Mouse (Mus musculus) liver, embryonic 16.5 days (tissue): ENCODE results near the gene Lrp1. TPM values are rescaled to one million over a fixed set of nuclear protein-coding genes. Genes with fewer than 3 reads are reported as not detected.

Experiments used
- ATAC-seq: fragments of 200-750 bp; cut with Nextera tagmentation; 2 replicates; pipeline ENCODE4 v1.8.0; 2017; ENCODE audit warnings: low read depth, mild to moderate bottlenecking, moderate number of reproducible peaks, moderate library complexity
- H3K27ac ChIP-seq: fragments of 300-500 bp; sonication (generic); 2 replicates; pipeline ENCODE4 v1.5.1; 2014; ENCODE audit warnings: mild to moderate bottlenecking, low read length
- H3K27me3 ChIP-seq: fragments of 300-500 bp; sonication (generic); 2 replicates; pipeline ENCODE4 v1.6.1; 2014; ENCODE audit warnings: low read depth, low read length, mixed read lengths; ENCODE audit not compliant: control insufficient read depth, insufficient read depth
- H3K36me3 ChIP-seq: fragments of 300-500 bp; sonication (generic); 2 replicates; pipeline ENCODE4 v1.6.1; 2014; ENCODE audit warnings: mild to moderate bottlenecking; ENCODE audit not compliant: control insufficient read depth, insufficient read depth
- H3K4me1 ChIP-seq: fragments of 300-500 bp; sonication (generic); 2 replicates; pipeline ENCODE4 v1.6.1; 2014; ENCODE audit warnings: low read depth, low read length, mixed read lengths; ENCODE audit not compliant: control insufficient read depth
- H3K4me2 ChIP-seq: fragments of 300-500 bp; sonication (generic); 2 replicates; pipeline ENCODE4 v1.6.1; 2014; ENCODE audit warnings: low read depth, low read length, mixed read lengths
- H3K4me3 ChIP-seq: fragments of 300-500 bp; sonication (generic); 2 replicates; pipeline ENCODE4 v1.5.1; 2014; ENCODE audit warnings: low read depth, mild to moderate bottlenecking, low read length
- H3K9ac ChIP-seq: fragments of 300-500 bp; sonication (generic); 2 replicates; pipeline ENCODE4 v1.6.1; 2014; ENCODE audit warnings: low read depth, low read length
- H3K9me3 ChIP-seq: fragments of 300-500 bp; sonication (generic); replicated peaks from 2 replicates; pipeline ENCODE4 v1.6.1; 2016; ENCODE audit warnings: low read length; ENCODE audit not compliant: control insufficient read depth
- WGBS: fragments of 180-500 bp; shearing (Covaris S2); extraction: QIAGEN DNeasy Blood & Tissue Kit; methylation state at CpG from one replicate; pipeline ENCODE4 v1.1.7; 2014; ENCODE audit not compliant: insufficient replicate concordance; 5-methylcytosine and 5-hydroxymethylcytosine counted together
- polyA plus RNA-seq: library from polyadenylated mRNA; unstranded; fragments of >200 nt; fragmentation: Nextera tagmentation; extraction: Ambion mirVana; gene quantifications from 2 replicates; pipeline ENCODE4 v1.2.1, GENCODE M21; 2015

The Lrp1 gene
- polyA plus RNA-seq, 1 experiment from 2014 or later = 36.3 TPM

DNA sequence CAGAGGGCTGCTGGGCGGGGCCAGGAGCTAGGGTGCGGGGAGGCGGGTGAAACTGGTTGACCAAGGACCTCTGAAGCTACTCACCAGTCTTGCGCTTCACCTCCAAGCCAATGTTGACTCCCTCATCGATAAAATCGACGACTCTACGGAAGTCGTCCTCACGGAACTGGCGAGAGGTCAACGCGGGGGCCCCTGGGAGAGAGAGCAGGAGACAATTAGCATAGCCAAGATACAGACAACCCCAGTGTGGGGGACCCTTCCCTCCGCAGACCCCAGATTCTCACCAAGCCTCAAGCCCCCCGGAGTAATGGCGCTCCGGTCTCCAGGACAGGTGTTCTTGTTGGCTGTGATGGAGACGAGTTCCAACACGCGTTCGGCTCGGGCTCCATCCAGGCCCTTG is 103.0 kb downstream of the Lrp1 start:
- Histone ChIP-seq H3K27me3 (peaks cover 24% of the 10 kb centered on the region), H3K9me3 (no peaks in the 10 kb centered on the region), H3K4me2 (no peak overlapping the region), H3K36me3 (peaks cover 36% of the 10 kb centered on the region), H3K9ac (no peak overlapping the region), H3K4me3 (no peak overlapping the region), H3K27ac (no peak overlapping the region), H3K4me1 (peaks cover 64% of the 10 kb centered on the region)
- 86% methylated on average over 22 of the region's 22 CpGs for WGBS
- ATAC-seq = no peak

GRCm38 (mm10) chr10:127516576-127517260 is 104.2 kb downstream of the Lrp1 start:
- Histone ChIP-seq H3K9me3 (no peaks in the 10 kb centered on the region), H3K4me2 (peak overlapping the region; percentile 54), H3K27me3 (peaks cover 32% of the 10 kb centered on the region), H3K4me3 (peak overlapping the region; percentile 47), H3K9ac (peak overlapping the region; percentile 58), H3K36me3 (peaks cover 36% of the 10 kb centered on the region), H3K27ac (peak overlapping the region; percentile 90), H3K4me1 (peaks cover 67% of the 10 kb centered on the region)
- peak; percentile 76 for ATAC-seq
- 27% methylated on average over 30 of the region's 30 CpGs for WGBS

DNA sequence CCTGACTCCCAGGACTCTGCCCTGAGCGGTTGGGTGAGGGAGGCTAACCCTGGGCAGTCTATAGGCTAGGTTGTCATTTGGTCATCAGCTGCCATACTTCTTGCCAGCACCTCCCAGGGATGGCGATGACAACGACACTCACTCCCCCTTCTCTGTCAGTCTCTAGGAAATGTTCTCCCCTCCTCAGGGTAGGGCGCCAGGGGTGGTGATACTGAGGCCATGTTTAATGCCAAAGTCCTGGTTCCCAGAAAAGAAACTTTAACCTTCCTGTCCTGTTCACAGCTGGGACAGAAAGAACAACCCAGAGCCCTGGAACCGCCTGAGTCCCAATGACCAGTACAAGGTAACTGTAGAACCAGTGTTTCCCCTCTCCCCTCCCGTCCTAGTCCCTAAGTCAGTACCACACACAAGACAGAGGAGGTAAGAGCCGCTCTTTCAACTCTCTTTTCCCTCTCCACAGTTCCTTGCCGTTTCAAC is 104.9 kb downstream of the Lrp1 start:
- Histone ChIP-seq H3K9me3 (no peaks in the 10 kb centered on the region), H3K4me2 (peak overlapping the region; percentile 54), H3K36me3 (peaks cover 36% of the 10 kb centered on the region), H3K27me3 (peaks cover 39% of the 10 kb centered on the region), H3K4me1 (peaks cover 67% of the 10 kb centered on the region), H3K9ac (peak overlapping the region; percentile 56), H3K27ac (peak overlapping the region; percentile 90), H3K4me3 (peak overlapping the region; percentile 47)
- 30% methylated on average over 8 of the region's 8 CpGs for WGBS
- peak; percentile 2; the same call in 1 of the 2 replicates for ATAC-seq

DNA sequence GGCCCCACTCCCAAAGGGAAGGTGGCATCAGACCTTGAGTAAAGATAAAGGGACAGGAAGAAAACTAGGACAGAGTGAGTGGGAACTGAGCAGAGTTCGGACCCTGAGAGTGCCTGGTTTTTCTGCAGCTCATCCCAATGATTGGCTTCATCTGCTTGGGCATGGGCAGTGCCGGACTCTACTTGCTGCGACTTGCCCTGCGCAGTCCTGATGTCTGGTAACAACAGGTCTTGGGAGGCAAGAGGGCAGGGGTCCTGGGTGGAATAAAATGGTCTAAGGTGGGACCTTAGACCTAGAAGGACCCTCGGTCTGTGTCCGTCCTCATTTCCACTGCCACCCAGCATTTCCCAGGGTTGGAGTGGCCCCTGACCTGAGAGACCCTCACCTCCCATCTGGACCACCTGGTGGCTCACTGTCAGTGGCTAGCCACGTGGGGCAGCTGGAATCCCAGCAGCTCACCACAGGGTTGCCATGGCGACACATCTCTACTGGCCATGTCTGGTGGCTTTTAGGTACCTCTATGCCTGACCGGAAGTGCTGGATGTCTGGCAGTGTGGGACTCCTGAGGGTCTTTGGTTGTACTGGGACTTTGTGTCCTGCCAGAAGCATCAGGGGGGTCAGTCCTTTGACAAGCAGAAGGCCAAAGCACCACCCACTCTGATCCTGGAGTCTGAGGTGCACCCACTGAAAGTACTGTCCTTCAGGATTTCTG is 105.5 kb downstream of the Lrp1 start:
- Histone ChIP-seq H3K27ac (peak overlapping the region; percentile 90), H3K36me3 (peaks cover 33% of the 10 kb centered on the region), H3K4me1 (peaks cover 61% of the 10 kb centered on the region), H3K9ac (peak overlapping the region; percentile 56), H3K4me3 (peak overlapping the region; percentile 47), H3K4me2 (peak overlapping the region; percentile 54), H3K9me3 (no peaks in the 10 kb centered on the region), H3K27me3 (peaks cover 45% of the 10 kb centered on the region)
- WGBS = 31% methylated on average over 9 of the region's 9 CpGs
- ATAC-seq = no peak

GRCm38 (mm10) chr10:127514764-127515163 is 106.2 kb downstream of the Lrp1 start, which contains the start of gene Ndufa4l2:
TSS of gene Ndufa4l2 (plus strand) at chr10:127514967.
- no peaks in the 10 kb centered on the region for H3K9me3 ChIP-seq
- 13% methylated on average over 6 of the region's 6 CpGs for WGBS
- peak within 1 kb of the TSS; percentile 90 for H3K27ac ChIP-seq
- H3K27me3 ChIP-seq = peaks cover 51% of the 10 kb centered on the region
- no peak for ATAC-seq
- H3K4me2 ChIP-seq = peak within 1 kb of the TSS; percentile 75
- H3K4me1 ChIP-seq = peaks cover 54% of the 10 kb centered on the region
- peak within 1 kb of the TSS; percentile 47 for H3K4me3 ChIP-seq
- peaks cover 27% of the 10 kb centered on the region for H3K36me3 ChIP-seq
- H3K9ac ChIP-seq = peak within 1 kb of the TSS; percentile 64

GRCm38 (mm10) chr10:127514111-127514698 is 106.7 kb downstream of the Lrp1 start:
- no peak for ATAC-seq

DNA sequence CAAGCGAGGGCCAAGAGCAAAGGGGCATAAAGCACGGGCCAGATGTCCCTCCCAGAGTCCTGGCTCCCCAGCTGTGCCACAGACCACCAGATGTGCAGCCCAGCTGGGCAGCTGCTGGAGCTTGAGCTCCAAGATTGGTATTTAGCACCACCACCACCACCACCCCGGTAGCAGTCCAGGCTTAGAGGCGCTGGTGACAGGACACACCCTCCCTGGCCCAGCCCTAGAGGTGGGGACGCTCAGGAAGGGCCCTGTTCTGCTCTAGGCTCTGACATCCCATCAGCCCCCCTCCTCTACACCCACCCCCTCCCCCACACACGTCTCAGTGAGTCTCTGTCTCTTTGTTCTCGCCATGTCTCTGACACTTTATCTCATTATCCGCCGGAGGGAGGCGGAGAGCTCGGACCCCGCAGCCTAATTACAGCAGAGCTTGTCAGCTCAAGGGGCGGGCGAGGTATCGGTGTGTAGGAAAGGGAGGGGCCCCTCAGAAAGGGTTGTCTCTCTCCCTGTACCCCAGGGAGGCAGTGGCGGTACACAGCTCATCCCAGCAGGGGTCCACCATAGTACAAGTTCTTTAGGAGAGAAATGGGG is 107.4 kb downstream of the Lrp1 start:
- peak overlapping the region; percentile 64 for H3K9ac ChIP-seq
- H3K27me3 ChIP-seq = peaks cover 62% of the 10 kb centered on the region
- peaks cover 15% of the 10 kb centered on the region for H3K36me3 ChIP-seq
- no peaks in the 10 kb centered on the region for H3K9me3 ChIP-seq
- peaks cover 62% of the 10 kb centered on the region for H3K4me1 ChIP-seq
- peak; percentile 62 for ATAC-seq
- peak overlapping the region; percentile 44 for H3K4me3 ChIP-seq
- peak overlapping the region; percentile 54 for H3K27ac ChIP-seq
- WGBS = 2% methylated on average over 16 of the region's 16 CpGs
- H3K4me2 ChIP-seq = peak overlapping the region; percentile 75

More at GRCm38 (mm10) chr10:127514111-127514698, 106.7 kb downstream of the Lrp1 start:
- WGBS = 12% methylated on average over 13 of the region's 13 CpGs
- H3K4me2 ChIP-seq = peak overlapping the region; percentile 75
- H3K4me3 ChIP-seq = peak overlapping the region; percentile 44
- peak overlapping the region; percentile 54 for H3K27ac ChIP-seq
- no peaks in the 10 kb centered on the region for H3K9me3 ChIP-seq
- H3K9ac ChIP-seq = peak overlapping the region; percentile 64
- peaks cover 21% of the 10 kb centered on the region for H3K36me3 ChIP-seq
- peaks cover 57% of the 10 kb centered on the region for H3K27me3 ChIP-seq
- H3K4me1 ChIP-seq = peaks cover 58% of the 10 kb centered on the region

- H3K4me1 ChIP-seq = peaks cover 62% of the 10 kb centered on the region
These were observed 108.1 kb downstream of the Lrp1 start for GRCm38 (mm10) chr10:127512813-127513212.

More at GRCm38 (mm10) chr10:127512813-127513212, 108.1 kb downstream of the Lrp1 start:
- no peaks in the 10 kb centered on the region for H3K9me3 ChIP-seq
- ATAC-seq = peak; percentile 43
- H3K27ac ChIP-seq = peak overlapping the region; percentile 54; the same call in 1 of the 2 replicates
- peaks cover 7% of the 10 kb centered on the region for H3K36me3 ChIP-seq
- H3K27me3 ChIP-seq = peaks cover 70% of the 10 kb centered on the region
- H3K9ac ChIP-seq = peak overlapping the region; percentile 64
- 0% methylated on average over 27 of the region's 27 CpGs for WGBS
- peak overlapping the region; percentile 44 for H3K4me3 ChIP-seq
- peak overlapping the region; percentile 75 for H3K4me2 ChIP-seq
